Mouse (Mus musculus) kidney, embryonic 14.5 days (tissue): ENCODE measurements at regions not wholly inside any gene's neighbourhood (a gene's known extent, or its start where the extent isn't known, plus 50 kb on each side); places are given as distances from the start of the nearest gene placed in this dataset.
A peak's percentile ranks its signal among the peaks of the same experiment; 100 is the strongest.

Experiments
- ATAC-seq: fragments of 200-750 bp; cut with Nextera tagmentation; 2 replicates; pipeline ENCODE4 v1.8.0; 2017; ENCODE audit warnings: moderate number of reproducible peaks, mild to moderate bottlenecking, moderate TSS enrichment, moderate library complexity; ENCODE audit not compliant: low FRiP score, low TSS enrichment
- H3K27ac ChIP-seq: fragments of 300-500 bp; sonication (generic); 2 replicates; pipeline ENCODE4 v1.5.1; 2014; ENCODE audit warnings: low read depth, mild to moderate bottlenecking, low read length, moderate library complexity, mixed read lengths
- H3K27me3 ChIP-seq: fragments of 300-500 bp; sonication (generic); 2 replicates; pipeline ENCODE4 v1.6.1; 2014; ENCODE audit warnings: mild to moderate bottlenecking, low read length; ENCODE audit not compliant: control insufficient read depth, insufficient read depth
- H3K36me3 ChIP-seq: fragments of 300-500 bp; sonication (generic); 2 replicates; pipeline ENCODE4 v1.6.1; 2014; ENCODE audit warnings: low read length, mixed read lengths; ENCODE audit not compliant: control insufficient read depth, insufficient read depth
- H3K4me1 ChIP-seq: fragments of 300-500 bp; sonication (generic); 2 replicates; pipeline ENCODE4 v1.6.1; 2014; ENCODE audit warnings: low read length, mixed read lengths; ENCODE audit not compliant: control insufficient read depth, insufficient read depth
- H3K4me2 ChIP-seq: fragments of 300-500 bp; sonication (generic); replicated peaks from 2 replicates; pipeline ENCODE4 v1.6.1; 2014; ENCODE audit warnings: low read depth, mild to moderate bottlenecking, low read length
- H3K4me3 ChIP-seq: fragments of 300-500 bp; sonication (generic); 2 replicates; pipeline ENCODE4 v1.5.1; 2014; ENCODE audit warnings: mild to moderate bottlenecking, low read length
- H3K9ac ChIP-seq: fragments of 300-500 bp; sonication (generic); 2 replicates; pipeline ENCODE4 v1.6.1; 2014; ENCODE audit warnings: low read depth, mild to moderate bottlenecking, low read length, moderate library complexity
- H3K9me3 ChIP-seq: fragments of 300-500 bp; sonication (generic); 2 replicates; pipeline ENCODE4 v1.6.1; 2016; ENCODE audit warnings: low read length; ENCODE audit not compliant: control insufficient read depth
- WGBS: fragments of 180-500 bp; shearing (Covaris S2); extraction: QIAGEN DNeasy Blood & Tissue Kit; methylation state at CpG from one replicate; pipeline ENCODE4 v1.1.7; 2014; 5-methylcytosine and 5-hydroxymethylcytosine counted together

- Histone ChIP-seq H3K4me2 (no peak overlapping the region), H3K4me3 (no peak overlapping the region), H3K9ac (no peak overlapping the region), H3K27ac (no peak overlapping the region), H3K9me3 (no peaks in the 10 kb centered on the region), H3K36me3 (no peaks in the 10 kb centered on the region), H3K4me1 (no peaks in the 10 kb centered on the region), H3K27me3 (no peaks in the 10 kb centered on the region)
- ATAC-seq, result no peak
- WGBS, result 89% methylated on average over 2 of the region's 2 CpGs
Observed at GRCm38 (mm10) chr13:105503657-105504056, 60.2 kb downstream of the Htr1a start.

- no peaks in the 10 kb centered on the region for H3K4me1 ChIP-seq
- no peak overlapping the region for H3K27ac ChIP-seq
- H3K4me3 ChIP-seq, result no peak overlapping the region
- WGBS, result 63% methylated on average over 3 of the region's 3 CpGs
- no peaks in the 10 kb centered on the region for H3K9me3 ChIP-seq
- H3K9ac ChIP-seq, result no peak overlapping the region
- H3K27me3 ChIP-seq, result no peaks in the 10 kb centered on the region
- H3K4me2 ChIP-seq, result no peak overlapping the region
- no peak for ATAC-seq
- H3K36me3 ChIP-seq, result no peaks in the 10 kb centered on the region
Observed at GRCm38 (mm10) chr13:105537981-105538680, 94.7 kb downstream of the Htr1a start.

GRCm38 (mm10) chr13:105573248-105573647, 129.8 kb downstream of the Htr1a start:
- no peak overlapping the region for H3K4me3 ChIP-seq
- 78% methylated on average over 1 of the region's 1 CpGs for WGBS
- ATAC-seq, result no peak
- no peak overlapping the region for H3K9ac ChIP-seq
- no peaks in the 10 kb centered on the region for H3K4me1 ChIP-seq
- H3K36me3 ChIP-seq, result no peaks in the 10 kb centered on the region
- no peaks in the 10 kb centered on the region for H3K9me3 ChIP-seq
- no peaks in the 10 kb centered on the region for H3K27me3 ChIP-seq
- H3K27ac ChIP-seq, result no peak overlapping the region
- no peak overlapping the region for H3K4me2 ChIP-seq

- ATAC-seq, result no peak
- Histone ChIP-seq H3K4me3 (no peak overlapping the region), H3K4me2 (no peak overlapping the region), H3K9me3 (no peaks in the 10 kb centered on the region), H3K9ac (no peak overlapping the region), H3K36me3 (no peaks in the 10 kb centered on the region), H3K27ac (no peak overlapping the region), H3K4me1 (no peaks in the 10 kb centered on the region), H3K27me3 (no peaks in the 10 kb centered on the region)
- WGBS, result 84% methylated on average over 2 of the region's 2 CpGs
Observed at GRCm38 (mm10) chr13:105606450-105606849, 163.0 kb downstream of the Htr1a start.

- Histone ChIP-seq H3K4me3 (no peak overlapping the region), H3K27ac (no peak overlapping the region), H3K4me2 (no peak overlapping the region), H3K4me1 (no peaks in the 10 kb centered on the region), H3K9ac (no peak overlapping the region), H3K27me3 (no peaks in the 10 kb centered on the region), H3K9me3 (no peaks in the 10 kb centered on the region), H3K36me3 (no peaks in the 10 kb centered on the region)
- ATAC-seq, result no peak
- WGBS, result 65% methylated on average over 1 of the region's 1 CpGs
Observed at GRCm38 (mm10) chr13:105619308-105619707, 175.9 kb downstream of the Htr1a start.

GRCm38 (mm10) chr13:105620867-105621266, 177.4 kb downstream of the Htr1a start:
- Histone ChIP-seq H3K27ac (no peak overlapping the region), H3K4me1 (no peaks in the 10 kb centered on the region), H3K4me3 (no peak overlapping the region), H3K9me3 (no peaks in the 10 kb centered on the region), H3K9ac (no peak overlapping the region), H3K36me3 (no peaks in the 10 kb centered on the region), H3K27me3 (no peaks in the 10 kb centered on the region), H3K4me2 (no peak overlapping the region)
- WGBS, result 67% methylated on average over 1 of the region's 1 CpGs
- ATAC-seq, result no peak

- Histone ChIP-seq H3K4me2 (no peak overlapping the region), H3K4me1 (no peaks in the 10 kb centered on the region), H3K9me3 (no peaks in the 10 kb centered on the region), H3K27ac (no peak overlapping the region), H3K27me3 (no peaks in the 10 kb centered on the region), H3K9ac (no peak overlapping the region), H3K36me3 (no peaks in the 10 kb centered on the region), H3K4me3 (no peak overlapping the region)
- ATAC-seq, result peak; percentile 66; the same call in 1 of the 2 replicates
- WGBS, result 66% methylated on average over 5 of the region's 5 CpGs
Observed at GRCm38 (mm10) chr13:105628618-105629017, 185.2 kb downstream of the Htr1a start.

- no peaks in the 10 kb centered on the region for H3K9me3 ChIP-seq
- ATAC-seq, result no peak
- H3K4me1 ChIP-seq, result no peaks in the 10 kb centered on the region
- WGBS, result 87% methylated on average over 3 of the region's 3 CpGs
- no peak overlapping the region for H3K9ac ChIP-seq
- H3K36me3 ChIP-seq, result no peaks in the 10 kb centered on the region
- H3K27me3 ChIP-seq, result no peaks in the 10 kb centered on the region
- no peak overlapping the region for H3K4me2 ChIP-seq
- H3K4me3 ChIP-seq, result no peak overlapping the region
- no peak overlapping the region for H3K27ac ChIP-seq
Observed at GRCm38 (mm10) chr13:105648617-105649016, 205.2 kb downstream of the Htr1a start.
